Comparison of ENCODE assay signal across 13 mouse cellular contexts in genomic region chr9:118741268-118741667, GRCm38 (mm10).
DNase-seq lines count a peak whose midpoint lies in the region; ATAC-seq and TF ChIP-seq lines count a peak whose summit lies in the region.
"Had no signal": no experiment of that assay in that cellular context is flagged by ENCODE, and none has a peak within 500 bp of the region (broad histone marks: within the 10 kb centered on the region; RNA-seq: fewer than 3 reads in every experiment).

No protein-coding gene starts in this region.

- peak overlapping the region; percentile 92 for H3K27ac ChIP-seq in heart, adult 2 months
- no peak overlapping the region for H3K27ac ChIP-seq in neural tube, embryonic 15.5 days (replicated peaks)
- H3K27ac ChIP-seq: kidney, postnatal 0 days; limb, embryonic 15.5 days; neural tube, embryonic 13.5 days had no signal

- H3K9ac ChIP-seq in heart, adult 2 months (ENCODE audit: low read depth, low read length) = no peak overlapping the region
- no peak overlapping the region for H3K9ac ChIP-seq in neural tube, embryonic 15.5 days (replicated peaks)
- H3K9ac ChIP-seq: limb, embryonic 15.5 days; neural tube, embryonic 13.5 days had no signal

- peak; percentile 42 for DNase-seq in adrenal gland, postnatal 14 days
- no peak for DNase-seq in adrenal gland, adult 18-20 months (ENCODE audit: low spot score in 2 of 2)
- peak in 1 of 2 experiments; percentile 77 for DNase-seq in heart, adult 2 months
- peak; percentile 82 to 86 for DNase-seq in heart, postnatal 10 days
- DNase-seq in lung, postnatal 10 days = peak; percentile 75
- no peak for DNase-seq in spleen, postnatal 36 days (ENCODE audit: low spot score in 2 of 2)
- no peak for DNase-seq in left cerebral cortex, adult 8-10 months (ENCODE audit: low spot score in 2 of 2)
- DNase-seq: adrenal gland, postnatal 25 days; cerebellum, postnatal 25 days had no signal

- TF ChIP-seq EP300 in heart, adult 2 months (IDR thresholded peaks at IDR 0.05; ENCODE audit: insufficient read depth, low read depth, low read length) = peak; percentile 74

- no peak for TF ChIP-seq POLR2A in heart, adult 2 months (IDR thresholded peaks at IDR 0.05; ENCODE audit: insufficient read depth, low read depth, low read length)

- no peaks in the 10 kb centered on the region for H3K9me3 ChIP-seq in neural tube, embryonic 15.5 days (replicated peaks)
- H3K9me3 ChIP-seq: limb, embryonic 15.5 days; neural tube, embryonic 13.5 days had no signal

- intact Hi-C loops in heart, adult 2 months (cut with DNase I) = no loop called here
- intact Hi-C loops in heart, postnatal 10 days (cut with DNase I) = loop anchor here (5.0 kb wide), 2 partner anchors 56 to 116 kb away; no protein-coding TSS in a partner anchor

- no peak overlapping the region for H3K4me3 ChIP-seq in heart, adult 2 months
- no peak overlapping the region for H3K4me3 ChIP-seq in neural tube, embryonic 15.5 days (replicated peaks)
- H3K4me3 ChIP-seq: limb, embryonic 15.5 days; neural tube, embryonic 13.5 days had no signal

- no peak overlapping the region for H3K4me2 ChIP-seq in neural tube, embryonic 15.5 days
- H3K4me2 ChIP-seq: limb, embryonic 15.5 days; neural tube, embryonic 13.5 days had no signal

- no peak for ATAC-seq in neural tube, embryonic 15.5 days (ENCODE audit: low FRiP score)

- H3K4me1 ChIP-seq in heart, adult 2 months (ENCODE audit: control insufficient read depth, insufficient read depth, low read length) = peaks cover 30% of the 10 kb centered on the region
- 0 out of 2 replicates have a peak, but pooled peaks cover 4% of the 10 kb centered on the region for H3K4me1 ChIP-seq in neural tube, embryonic 15.5 days
- H3K4me1 ChIP-seq: neural tube, embryonic 13.5 days had no signal

- WGBS in heart, adult 2 months = 49% methylated on average over 9 of the region's 9 CpGs
- 79% methylated on average over 9 of the region's 9 CpGs for WGBS in neural tube, embryonic 15.5 days

- peaks cover 7% of the 10 kb centered on the region for H3K36me3 ChIP-seq in heart, adult 2 months (ENCODE audit: control insufficient read depth, insufficient read depth, low read length)
- H3K36me3 ChIP-seq in neural tube, embryonic 15.5 days = no peaks in the 10 kb centered on the region
- H3K36me3 ChIP-seq: limb, embryonic 15.5 days; neural tube, embryonic 13.5 days had no signal

- no peaks in the 10 kb centered on the region for H3K27me3 ChIP-seq in heart, adult 2 months (ENCODE audit: control insufficient read depth, insufficient read depth, low read length)
- no peaks in the 10 kb centered on the region for H3K27me3 ChIP-seq in neural tube, embryonic 15.5 days (replicated peaks)
- H3K27me3 ChIP-seq: limb, embryonic 15.5 days; neural tube, embryonic 13.5 days had no signal

- no peak for TF ChIP-seq CTCF in heart, adult 2 months (IDR thresholded peaks at IDR 0.05)

- no peaks in the 10 kb centered on the region for H3K79me2 ChIP-seq in heart, adult 2 months (replicated peaks; ENCODE audit: control insufficient read depth, insufficient read depth, low read length)

Comparison
In these comparisons a context has a peak if more than half of its experiments do, and no peak if none do; other contexts are left out.
1. DNase-seq: peak in adrenal gland, postnatal 14 days (single experiment), heart, postnatal 10 days (2 of 2) and lung, postnatal 10 days (single experiment); none in adrenal gland, adult 18-20 months (0 of 2), spleen, postnatal 36 days (0 of 2) and left cerebral cortex, adult 8-10 months (0 of 2).